Mouse (Mus musculus): ENCODE data around the gene Gm10135. TPM values are rescaled to one million over a fixed set of nuclear protein-coding genes. Genes with fewer than 3 reads are reported as not detected.
"Not testable (repeated sequence)": the region's sequence is repeated elsewhere in the genome, so short reads cannot be mapped to it uniquely, and the experiment has no call there.

Gene Gm10135
- polyA plus RNA-seq, 1 experiment from 2014 or later = not detected

DNA sequence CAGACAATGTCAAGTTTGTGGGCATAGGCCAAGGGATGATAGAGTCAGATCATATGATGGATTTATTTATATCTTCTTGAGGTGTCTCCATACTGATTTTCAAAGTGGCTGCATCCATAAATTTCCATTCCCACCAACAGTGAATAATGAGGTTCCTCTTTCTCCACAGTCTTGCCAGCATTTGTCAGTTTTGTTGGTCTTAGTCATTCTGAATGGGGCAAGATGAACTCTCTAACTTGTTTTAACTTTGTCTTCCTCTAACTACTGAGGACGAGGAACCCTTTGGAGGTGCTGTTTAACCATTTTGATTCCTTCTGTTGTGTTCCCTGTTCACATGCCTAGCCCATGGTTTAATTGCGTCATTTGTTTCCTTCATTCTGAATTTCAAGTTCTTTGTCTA lies 24.2 kb downstream of the Gm10135 start:
- no peak for DNase-seq (ENCODE audit: low spot score)
- no peaks in the 10 kb centered on the region for H3K27me3 ChIP-seq (replicated peaks; ENCODE audit: control insufficient read depth, insufficient read depth, low read length)
- H3K36me3 ChIP-seq (ENCODE audit: control insufficient read depth, insufficient read depth, low read length) = no peaks in the 10 kb centered on the region; the same call in 1 of the 2 replicates
- H3K4me2 ChIP-seq = no peak overlapping the region
- no peak for ATAC-seq (replicated peaks; ENCODE audit: low FRiP score)
- no peaks in the 10 kb centered on the region for H3K9me3 ChIP-seq (ENCODE audit: control insufficient read depth, low read length)
- H3K4me1 ChIP-seq (replicated peaks; ENCODE audit: control insufficient read depth, insufficient read depth, low read length) = no peaks in the 10 kb centered on the region
- no peak overlapping the region for H3K27ac ChIP-seq (ENCODE audit: low read depth, low read length)
- WGBS = 79% methylated on average over 2 of the region's 2 CpGs
- no peak overlapping the region for H3K4me3 ChIP-seq (ENCODE audit: low read depth, low read length)
- H3K9ac ChIP-seq (ENCODE audit: low read depth, low read length) = no peak overlapping the region

DNA sequence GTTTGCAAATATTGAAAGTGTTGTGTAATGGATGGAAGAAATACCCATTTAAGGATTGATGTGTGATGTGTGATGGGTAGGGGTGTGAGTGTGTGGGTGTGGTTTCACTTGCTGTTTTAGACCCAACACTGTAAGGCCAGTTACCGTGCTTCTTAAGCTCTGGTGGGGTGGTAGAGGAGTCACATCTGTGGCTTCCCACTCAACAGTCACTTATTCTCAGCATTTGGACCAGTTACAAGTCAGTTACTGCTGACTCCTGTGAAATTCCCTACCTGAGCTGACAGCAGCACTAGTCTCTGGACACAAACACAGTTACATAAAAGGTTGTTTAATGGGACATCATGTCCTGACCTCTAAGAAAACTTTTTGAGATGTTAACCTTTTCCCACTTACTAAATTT lies 26.4 kb downstream of the Gm10135 start:
- Histone ChIP-seq H3K4me1 (replicated peaks; ENCODE audit: control insufficient read depth, insufficient read depth, low read length) (no peaks in the 10 kb centered on the region), H3K9me3 (ENCODE audit: control insufficient read depth, low read length) (no peaks in the 10 kb centered on the region), H3K36me3 (ENCODE audit: control insufficient read depth, insufficient read depth, low read length) (no peaks in the 10 kb centered on the region; the same call in 1 of the 2 replicates), H3K9ac (ENCODE audit: low read depth, low read length) (no peak overlapping the region), H3K4me3 (ENCODE audit: low read depth, low read length) (no peak overlapping the region), H3K27me3 (replicated peaks; ENCODE audit: control insufficient read depth, insufficient read depth, low read length) (no peaks in the 10 kb centered on the region), H3K27ac (ENCODE audit: low read depth, low read length) (no peak overlapping the region), H3K4me2 (no peak overlapping the region)
- DNase-seq (ENCODE audit: low spot score) = no peak
- 81% methylated on average over 1 of the region's 1 CpGs for WGBS
- no peak for ATAC-seq (replicated peaks; ENCODE audit: low FRiP score)

DNA sequence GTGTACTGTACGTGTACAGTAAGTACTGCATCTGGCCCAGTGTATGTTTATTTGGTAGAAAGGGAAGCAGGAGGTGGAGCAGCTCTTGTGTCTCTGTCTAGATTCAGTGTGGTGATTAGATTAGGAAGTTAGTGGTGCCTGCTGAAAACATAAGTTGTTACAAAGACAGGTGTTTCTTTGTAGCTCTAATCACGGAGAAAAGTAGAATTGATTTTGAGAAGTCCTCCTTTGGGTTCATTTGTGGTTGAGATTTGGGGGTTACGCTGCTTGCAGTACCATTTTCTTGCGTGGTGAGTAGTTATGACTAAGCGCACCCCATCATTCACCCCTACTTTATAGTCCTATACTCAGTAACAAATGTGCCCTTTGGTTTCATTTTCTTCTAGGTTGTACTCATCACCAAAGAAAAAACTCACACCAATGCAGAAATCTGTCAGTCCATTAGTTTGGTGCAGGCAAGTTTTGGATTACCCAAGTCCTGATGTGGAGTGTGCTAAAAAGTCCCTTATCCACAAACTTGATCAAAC lies 33.5 kb downstream of the Gm10135 start:
- Histone ChIP-seq H3K36me3 (ENCODE audit: control insufficient read depth, insufficient read depth, low read length) (no peaks in the 10 kb centered on the region), H3K9me3 (ENCODE audit: control insufficient read depth, low read length) (no peaks in the 10 kb centered on the region), H3K27ac (ENCODE audit: low read depth, low read length) (no peak overlapping the region), H3K4me3 (ENCODE audit: low read depth, low read length) (no peak overlapping the region), H3K4me1 (replicated peaks; ENCODE audit: control insufficient read depth, insufficient read depth, low read length) (no peaks in the 10 kb centered on the region), H3K27me3 (replicated peaks; ENCODE audit: control insufficient read depth, insufficient read depth, low read length) (no peaks in the 10 kb centered on the region), H3K4me2 (no peak overlapping the region), H3K9ac (ENCODE audit: low read depth, low read length) (no peak overlapping the region)
- ATAC-seq (replicated peaks; ENCODE audit: low FRiP score) = no peak
- no peak for DNase-seq (ENCODE audit: low spot score)
- WGBS = 85% methylated on average over 5 of the region's 5 CpGs

DNA sequence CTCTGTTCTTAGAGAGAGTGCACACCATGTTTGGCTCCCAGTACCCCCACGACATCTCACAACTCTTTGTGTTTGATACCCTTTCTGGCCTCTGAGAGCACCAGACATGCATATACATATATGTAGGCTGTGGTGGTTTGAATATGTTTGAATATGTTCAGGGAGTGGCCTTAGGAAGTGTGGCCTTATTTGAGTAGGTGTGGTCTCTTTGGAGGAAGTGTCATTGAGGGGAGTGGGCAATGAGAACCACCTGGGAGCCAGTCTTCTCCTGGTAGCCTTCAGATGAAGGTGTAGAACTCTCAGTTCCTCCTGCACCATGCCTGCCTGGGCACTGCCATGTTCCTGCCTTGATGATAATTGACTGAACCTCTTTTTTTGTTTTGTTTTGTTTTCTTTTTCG lies 35.2 kb downstream of the Gm10135 start:
- Histone ChIP-seq H3K4me2 (no peak overlapping the region), H3K27me3 (replicated peaks; ENCODE audit: control insufficient read depth, insufficient read depth, low read length) (no peaks in the 10 kb centered on the region), H3K9me3 (ENCODE audit: control insufficient read depth, low read length) (no peaks in the 10 kb centered on the region), H3K4me1 (replicated peaks; ENCODE audit: control insufficient read depth, insufficient read depth, low read length) (no peaks in the 10 kb centered on the region), H3K9ac (ENCODE audit: low read depth, low read length) (no peak overlapping the region), H3K4me3 (ENCODE audit: low read depth, low read length) (no peak overlapping the region), H3K36me3 (ENCODE audit: control insufficient read depth, insufficient read depth, low read length) (no peaks in the 10 kb centered on the region), H3K27ac (ENCODE audit: low read depth, low read length) (no peak overlapping the region)
- WGBS = 85% methylated on average over 2 of the region's 2 CpGs
- ATAC-seq (replicated peaks; ENCODE audit: low FRiP score) = no peak
- no peak for DNase-seq (ENCODE audit: low spot score)

DNA sequence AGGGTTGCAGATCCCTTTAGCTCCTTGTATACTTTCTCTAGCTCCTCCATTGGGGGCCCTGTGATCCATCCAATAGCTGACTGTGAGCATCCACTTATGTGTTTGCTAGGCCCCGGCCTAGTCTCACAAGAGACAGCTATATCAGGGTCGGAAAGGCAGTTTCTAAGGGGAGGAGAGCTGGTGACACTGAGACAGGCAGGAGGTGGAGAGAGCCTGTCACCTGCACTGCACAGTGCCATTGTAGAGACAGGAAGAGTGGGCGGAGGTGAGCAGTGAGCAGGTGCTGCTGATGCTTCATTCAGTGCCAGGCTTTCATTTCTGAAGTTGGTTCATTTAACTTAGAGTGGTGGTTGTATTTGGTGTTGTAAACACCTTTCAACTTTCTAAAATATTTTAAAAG lies 36.1 kb downstream of the Gm10135 start:
- H3K9me3 ChIP-seq (ENCODE audit: control insufficient read depth, low read length); DNase-seq (ENCODE audit: low spot score); H3K36me3 ChIP-seq (ENCODE audit: control insufficient read depth, insufficient read depth, low read length); H3K9ac ChIP-seq (ENCODE audit: low read depth, low read length); H3K27me3 ChIP-seq (replicated peaks; ENCODE audit: control insufficient read depth, insufficient read depth, low read length); H3K4me3 ChIP-seq (ENCODE audit: low read depth, low read length); ATAC-seq (replicated peaks; ENCODE audit: low FRiP score); H3K4me2 ChIP-seq; H3K4me1 ChIP-seq (replicated peaks; ENCODE audit: control insufficient read depth, insufficient read depth, low read length); H3K27ac ChIP-seq (ENCODE audit: low read depth, low read length): not testable (repeated sequence)
- WGBS = 86% methylated on average over 3 of the region's 3 CpGs

DNA sequence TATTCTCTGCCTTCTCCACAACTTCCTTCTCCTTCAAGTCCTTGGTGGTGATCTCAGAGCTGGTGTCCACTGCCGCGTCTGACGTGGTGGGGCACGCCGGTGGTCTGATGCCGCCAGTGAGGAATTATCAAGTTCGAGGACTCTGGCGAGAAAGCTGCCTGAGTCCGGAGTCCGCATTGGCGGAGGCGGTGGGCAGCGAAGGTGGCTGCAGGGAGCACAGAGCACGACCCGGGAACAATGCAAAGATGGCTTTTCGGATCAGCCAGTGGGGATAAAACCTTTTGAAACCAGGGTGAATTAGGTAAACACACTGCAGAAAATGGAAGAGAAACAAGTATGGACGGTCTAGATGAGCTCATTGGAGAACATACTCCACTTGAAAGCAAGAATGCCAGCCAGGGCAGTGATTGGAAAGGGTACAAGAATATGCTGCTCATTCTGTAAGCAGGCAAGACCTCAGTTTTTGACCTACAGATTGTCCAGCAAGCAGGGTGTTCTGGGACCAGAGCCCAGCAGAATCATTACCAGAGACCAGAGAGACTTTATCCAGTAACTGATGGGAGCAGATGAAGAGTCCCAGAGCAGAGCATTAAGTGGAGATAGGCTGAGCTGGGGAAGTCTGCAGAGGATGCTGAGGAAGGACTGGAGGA lies 41.4 kb downstream of the Gm10135 start:
- Histone ChIP-seq H3K4me2 (no peak overlapping the region), H3K4me3 (ENCODE audit: low read depth, low read length) (no peak overlapping the region), H3K4me1 (replicated peaks; ENCODE audit: control insufficient read depth, insufficient read depth, low read length) (no peaks in the 10 kb centered on the region), H3K27me3 (replicated peaks; ENCODE audit: control insufficient read depth, insufficient read depth, low read length) (no peaks in the 10 kb centered on the region), H3K9ac (ENCODE audit: low read depth, low read length) (no peak overlapping the region), H3K27ac (ENCODE audit: low read depth, low read length) (no peak overlapping the region), H3K36me3 (ENCODE audit: control insufficient read depth, insufficient read depth, low read length) (no peaks in the 10 kb centered on the region), H3K9me3 (ENCODE audit: control insufficient read depth, low read length) (no peaks in the 10 kb centered on the region)
- ATAC-seq (replicated peaks; ENCODE audit: low FRiP score) (no peak), DNase-seq (ENCODE audit: low spot score) (no peak)
- 90% methylated on average over 17 of the region's 17 CpGs for WGBS

DNA sequence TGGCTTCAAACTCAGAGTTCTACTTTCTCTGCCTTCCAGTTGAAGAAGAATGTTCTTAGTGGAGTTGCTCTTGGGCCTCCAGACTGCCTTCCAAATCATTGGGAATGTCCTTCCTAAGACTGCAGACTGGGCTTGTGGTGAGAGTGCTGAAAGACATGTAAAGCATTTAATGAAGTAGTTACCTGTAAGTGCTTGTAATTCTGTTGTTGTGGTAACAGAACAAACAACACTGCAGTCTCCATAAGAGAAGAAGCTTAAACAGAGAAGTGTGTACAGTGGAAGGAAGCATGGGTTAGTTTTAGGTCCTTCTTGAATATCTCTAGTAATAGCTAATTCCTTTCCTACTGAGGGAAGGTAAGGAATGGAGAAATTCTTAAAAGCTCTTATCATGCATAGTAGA lies 47.4 kb downstream of the Gm10135 start:
- ATAC-seq (replicated peaks; ENCODE audit: low FRiP score) (no peak), DNase-seq (ENCODE audit: low spot score) (no peak)
- peaks cover 3% of the 10 kb centered on the region for H3K4me1 ChIP-seq (replicated peaks; ENCODE audit: control insufficient read depth, insufficient read depth, low read length)
- no peak overlapping the region for H3K4me2 ChIP-seq
- H3K9ac ChIP-seq (ENCODE audit: low read depth, low read length) = no peak overlapping the region
- no peaks in the 10 kb centered on the region for H3K36me3 ChIP-seq (ENCODE audit: control insufficient read depth, insufficient read depth, low read length)
- H3K27ac ChIP-seq (ENCODE audit: low read depth, low read length) = no peak overlapping the region
- H3K9me3 ChIP-seq (ENCODE audit: control insufficient read depth, low read length) = no peaks in the 10 kb centered on the region
- H3K4me3 ChIP-seq (ENCODE audit: low read depth, low read length) = no peak overlapping the region
- no peaks in the 10 kb centered on the region for H3K27me3 ChIP-seq (replicated peaks; ENCODE audit: control insufficient read depth, insufficient read depth, low read length)

DNA sequence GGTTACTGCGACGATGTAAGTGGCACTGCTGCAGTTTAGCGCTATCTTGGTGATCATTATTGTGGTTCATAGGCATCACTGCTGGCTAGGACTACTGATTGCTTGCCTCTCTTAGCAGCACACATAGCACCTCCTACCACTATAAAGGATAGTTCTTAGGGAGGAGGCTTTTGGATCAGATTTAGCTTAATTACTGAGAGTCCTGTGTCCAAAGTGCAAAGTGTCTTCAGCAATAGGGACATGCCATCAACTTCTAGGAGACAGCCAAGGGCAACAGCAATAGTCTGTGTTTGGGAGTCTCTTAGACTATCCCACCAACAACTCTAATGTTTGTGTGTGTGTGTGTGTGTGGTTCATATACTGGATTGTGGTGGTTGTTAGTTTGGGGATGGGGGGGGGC lies 51.7 kb downstream of the Gm10135 start:
- peaks cover 3% of the 10 kb centered on the region for H3K4me1 ChIP-seq (replicated peaks; ENCODE audit: control insufficient read depth, insufficient read depth, low read length)
- no peak overlapping the region for H3K4me2 ChIP-seq
- DNase-seq (ENCODE audit: low spot score) (no peak), ATAC-seq (replicated peaks; ENCODE audit: low FRiP score) (no peak)
- H3K27me3 ChIP-seq (replicated peaks; ENCODE audit: control insufficient read depth, insufficient read depth, low read length) = no peaks in the 10 kb centered on the region
- 88% methylated on average over 3 of the region's 3 CpGs for WGBS
- no peaks in the 10 kb centered on the region for H3K9me3 ChIP-seq (ENCODE audit: control insufficient read depth, low read length)
- H3K9ac ChIP-seq (ENCODE audit: low read depth, low read length) = no peak overlapping the region
- no peak overlapping the region for H3K27ac ChIP-seq (ENCODE audit: low read depth, low read length)
- no peaks in the 10 kb centered on the region for H3K36me3 ChIP-seq (ENCODE audit: control insufficient read depth, insufficient read depth, low read length)
- no peak overlapping the region for H3K4me3 ChIP-seq (ENCODE audit: low read depth, low read length)

DNA sequence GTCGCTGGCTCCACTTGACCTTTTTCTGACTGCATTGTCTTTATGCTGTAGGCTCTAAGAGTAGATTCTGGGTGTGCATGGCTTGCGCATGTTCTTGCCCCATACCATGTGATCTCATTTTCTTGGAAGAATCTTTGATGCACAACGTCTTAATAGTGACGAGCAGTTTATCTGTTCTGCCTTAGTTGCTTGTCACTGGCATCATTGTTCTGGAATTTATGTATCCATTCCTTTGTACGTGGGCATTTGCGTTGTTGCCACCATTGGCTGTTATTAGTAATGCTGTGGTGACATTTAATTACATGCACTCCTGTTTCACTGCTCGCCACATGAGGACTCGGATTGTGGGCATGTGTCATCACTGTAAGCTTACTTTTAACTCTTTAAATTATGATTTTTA lies 53.3 kb downstream of the Gm10135 start:
- no peak overlapping the region for H3K4me3 ChIP-seq (ENCODE audit: low read depth, low read length)

More for the DNA sequence above, 53.3 kb downstream of the Gm10135 start:
- peaks cover 13% of the 10 kb centered on the region for H3K4me1 ChIP-seq (replicated peaks; ENCODE audit: control insufficient read depth, insufficient read depth, low read length)
- 90% methylated on average over 8 of the region's 8 CpGs for WGBS
- H3K36me3 ChIP-seq (ENCODE audit: control insufficient read depth, insufficient read depth, low read length) = no peaks in the 10 kb centered on the region
- ATAC-seq (replicated peaks; ENCODE audit: low FRiP score) = no peak
- H3K27me3 ChIP-seq (replicated peaks; ENCODE audit: control insufficient read depth, insufficient read depth, low read length) = no peaks in the 10 kb centered on the region
- H3K27ac ChIP-seq (ENCODE audit: low read depth, low read length) = no peak overlapping the region
- no peak overlapping the region for H3K4me2 ChIP-seq
- no peaks in the 10 kb centered on the region for H3K9me3 ChIP-seq (ENCODE audit: control insufficient read depth, low read length)
- no peak for DNase-seq (ENCODE audit: low spot score)
- no peak overlapping the region for H3K9ac ChIP-seq (ENCODE audit: low read depth, low read length)
